Mouse (Mus musculus) fibroblast of lung, adult 2 months (primary cell): ENCODE measurements at regions not wholly inside any gene's neighbourhood (a gene's known extent, or its start where the extent isn't known, plus 50 kb on each side); places are given as distances from the start of the nearest gene placed in this dataset.
"Not testable (repeated sequence)": the region's sequence is repeated elsewhere in the genome, so short reads cannot be mapped to it uniquely, and the experiment has no call there.

ENCODE experiments used
- DNase-seq: peaks from one replicate; pipeline ENCODE4 v3.0.0-alpha.2; 2011; ENCODE audit warnings: low read depth

GRCm38 (mm10) chr10:108111398-108111797, 50.6 kb upstream of the Ppp1r12a start:
- DNase-seq = no peak

GRCm38 (mm10) chr10:108110891-108111290, 51.1 kb upstream of the Ppp1r12a start:
- DNase-seq = no peak

GRCm38 (mm10) chr10:108110197-108110596, 51.8 kb upstream of the Ppp1r12a start:
- no peak for DNase-seq

DNA sequence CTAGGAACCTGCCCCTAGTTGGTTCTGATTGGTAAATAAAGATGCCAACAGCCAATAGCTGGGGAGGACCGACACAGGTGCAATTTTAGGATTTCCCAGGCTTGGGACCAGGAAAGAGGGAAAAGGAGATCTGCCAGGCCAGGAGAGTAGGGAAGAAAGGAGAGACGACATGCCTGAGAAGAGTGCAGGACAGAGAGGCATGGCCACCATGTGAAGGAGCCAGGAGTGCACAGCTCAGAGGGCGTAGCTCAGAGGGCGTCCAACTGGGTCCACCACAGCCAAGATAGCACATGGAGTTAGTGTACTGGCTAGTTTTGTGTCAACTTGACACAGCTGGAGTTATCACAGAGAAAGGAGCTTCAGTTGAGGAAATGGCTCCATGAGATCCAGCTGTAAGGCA, 53.5 kb upstream of the Ppp1r12a start:
- DNase-seq = not testable (repeated sequence)

GRCm38 (mm10) chr10:108101521-108101920, 60.5 kb upstream of the Ppp1r12a start:
- DNase-seq = no peak

GRCm38 (mm10) chr10:108093043-108093442, 69.0 kb upstream of the Ppp1r12a start:
- DNase-seq = no peak

DNA sequence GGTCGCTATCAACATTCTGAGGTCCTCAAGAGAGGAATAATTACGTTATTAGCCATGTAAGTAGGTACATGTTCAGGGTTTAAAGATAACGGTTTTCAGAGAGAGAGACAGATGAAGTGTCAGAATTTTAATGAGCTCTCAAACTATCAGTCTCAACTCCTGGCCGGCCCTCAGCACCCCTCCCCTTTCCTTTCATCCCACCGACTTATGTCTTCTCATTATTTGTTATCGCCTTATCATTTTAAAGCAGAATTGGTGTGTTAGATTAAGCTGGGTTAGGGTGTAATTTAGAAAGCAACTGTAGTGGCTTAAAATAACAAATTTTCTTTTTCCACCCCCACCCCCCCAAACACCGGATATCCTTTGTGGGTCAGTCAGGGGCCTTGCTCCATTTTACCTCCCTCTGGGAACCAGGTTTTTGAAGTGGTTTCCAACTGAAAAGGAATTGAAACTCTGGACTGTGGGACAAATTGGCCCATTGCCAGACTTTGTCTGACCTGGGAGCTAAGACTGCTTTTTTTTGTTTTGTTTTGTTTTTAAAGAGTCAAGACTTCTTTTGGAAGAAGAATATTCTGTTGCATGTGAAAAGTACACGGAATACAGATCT, 72.5 kb upstream of the Ppp1r12a start:
- no peak for DNase-seq

GRCm38 (mm10) chr10:108088883-108089282, 73.1 kb upstream of the Ppp1r12a start:
- DNase-seq = no peak

- DNase-seq = no peak
These were observed 73.8 kb upstream of the Ppp1r12a start for GRCm38 (mm10) chr10:108088209-108088608.

GRCm38 (mm10) chr10:108083220-108083619, 78.8 kb upstream of the Ppp1r12a start:
- no peak for DNase-seq

- DNase-seq = no peak
These were observed 86.8 kb upstream of the Ppp1r12a start for GRCm38 (mm10) chr10:108075144-108075543.

GRCm38 (mm10) chr10:108073828-108074227, 88.2 kb upstream of the Ppp1r12a start:
- no peak for DNase-seq

GRCm38 (mm10) chr10:108072211-108072610, 89.8 kb upstream of the Ppp1r12a start:
- no peak for DNase-seq

DNA sequence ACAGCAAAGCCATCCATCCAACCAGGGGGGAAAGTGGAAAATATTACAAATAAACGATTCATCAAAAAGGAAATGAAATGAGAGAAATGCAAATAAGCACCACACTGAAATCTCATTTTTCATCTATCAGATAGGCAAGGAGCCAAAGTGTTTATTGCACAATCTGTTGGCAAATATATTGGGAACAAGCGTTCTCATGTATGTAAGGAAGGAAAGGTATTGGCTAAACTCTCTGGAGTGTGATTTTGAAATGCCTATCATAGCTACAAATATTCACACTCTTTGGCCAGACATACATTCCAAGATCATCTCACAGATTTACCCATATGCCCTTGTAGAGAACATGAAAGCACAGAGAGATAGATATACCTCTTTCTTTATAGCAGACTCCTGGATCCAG, 90.6 kb upstream of the Ppp1r12a start:
- no peak for DNase-seq

DNA sequence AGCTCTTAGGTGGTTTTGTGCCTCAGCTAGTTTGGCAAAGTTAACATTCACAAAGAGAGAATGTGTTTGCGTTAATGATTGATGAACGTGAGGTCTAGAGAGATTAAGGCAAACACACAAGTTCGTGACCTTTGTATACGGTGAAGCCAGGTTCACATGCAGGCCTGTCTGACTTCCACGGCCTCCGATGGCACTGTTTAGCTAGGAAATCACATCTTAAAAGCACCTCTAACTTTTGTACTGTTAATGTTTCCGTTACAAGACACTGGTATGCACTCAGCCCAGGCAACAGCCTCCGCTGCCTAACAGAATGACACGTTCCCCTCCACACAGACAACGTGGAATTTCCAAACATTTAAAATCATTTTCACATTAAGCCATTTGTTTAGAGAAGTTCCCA, 94.3 kb upstream of the Ppp1r12a start:
- DNase-seq = no peak

DNA sequence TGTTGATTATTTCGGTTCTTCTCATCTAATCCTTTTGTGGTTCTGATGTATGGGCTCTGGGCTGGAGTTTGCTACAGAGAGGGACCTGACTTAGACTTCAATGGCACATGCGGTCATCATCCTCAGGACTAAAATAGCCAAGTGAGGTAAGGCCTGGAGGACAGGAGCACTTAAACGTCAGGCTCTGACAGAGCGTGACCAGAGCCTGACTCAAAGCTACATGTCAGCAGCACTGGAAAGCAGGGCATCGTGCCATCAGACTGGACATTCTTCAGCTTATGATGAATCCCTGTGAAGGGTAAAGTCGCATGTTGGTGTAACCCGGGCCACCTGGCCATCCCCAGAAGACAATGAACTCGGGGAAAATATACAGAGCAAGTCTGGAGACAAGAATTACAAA, 95.8 kb upstream of the Ppp1r12a start:
- no peak for DNase-seq

- no peak for DNase-seq
These were observed 100.1 kb upstream of the Ppp1r12a start for GRCm38 (mm10) chr10:108061813-108062435.

DNA sequence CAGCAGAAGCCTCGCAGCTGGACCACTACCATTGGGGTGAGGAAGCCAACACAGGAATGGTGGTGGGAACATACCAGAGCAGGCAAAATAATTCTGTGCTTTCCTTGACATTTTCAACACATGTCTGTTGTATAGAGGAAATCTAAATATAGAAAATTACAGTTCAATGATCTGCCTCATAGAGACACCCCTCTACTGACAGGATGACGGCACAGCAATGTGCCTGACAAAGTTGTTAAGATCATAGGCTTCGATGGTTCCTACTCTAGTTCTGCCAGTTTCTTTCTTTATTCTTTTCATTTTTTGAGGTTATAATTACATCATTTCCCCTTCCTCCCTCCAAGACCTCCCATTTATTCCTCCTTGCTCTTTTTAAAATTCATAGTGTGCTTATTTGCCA, 101.4 kb upstream of the Ppp1r12a start:
- DNase-seq = no peak

DNA sequence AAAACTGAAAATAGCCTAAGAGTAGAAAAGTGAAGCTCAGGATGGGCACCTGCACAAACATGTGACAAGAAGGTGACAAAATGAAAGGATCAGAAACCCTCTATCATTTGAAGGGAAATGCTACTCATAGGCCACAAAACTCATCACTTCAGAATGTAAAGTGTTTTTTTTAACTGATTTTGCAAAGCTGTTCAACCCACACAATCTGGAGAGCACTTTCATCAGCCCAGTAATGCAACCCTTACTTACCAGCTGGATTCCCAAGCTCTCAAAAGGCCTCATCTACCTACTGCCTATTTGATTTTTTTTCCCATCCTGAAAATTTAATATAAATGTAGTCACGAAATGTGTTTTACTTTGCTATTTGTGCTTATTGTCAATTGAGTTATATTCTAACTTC, 110.4 kb upstream of the Ppp1r12a start:
- DNase-seq = no peak

DNA sequence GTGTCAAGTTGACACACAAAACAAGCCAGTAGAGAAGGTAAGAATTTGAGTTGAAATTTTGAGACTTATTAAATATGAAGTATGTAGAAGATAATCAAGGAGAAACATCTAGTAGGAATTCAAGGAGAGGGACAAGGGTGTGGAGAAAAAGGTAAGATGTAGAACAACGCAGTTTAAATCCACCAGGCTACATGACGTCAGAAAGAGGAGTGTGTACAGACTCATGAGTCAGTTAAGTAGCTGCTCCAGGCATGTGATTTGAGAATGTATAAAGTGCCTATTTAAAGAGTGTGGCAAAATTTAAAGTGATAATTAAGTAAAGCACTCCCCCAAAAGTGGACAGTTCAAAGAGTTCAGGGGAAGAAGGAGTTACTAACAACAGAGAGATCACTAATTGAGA, 113.6 kb upstream of the Ppp1r12a start:
- no peak for DNase-seq

GRCm38 (mm10) chr10:108043519-108043918, 118.5 kb upstream of the Ppp1r12a start:
- DNase-seq = peak; percentile 31

DNA sequence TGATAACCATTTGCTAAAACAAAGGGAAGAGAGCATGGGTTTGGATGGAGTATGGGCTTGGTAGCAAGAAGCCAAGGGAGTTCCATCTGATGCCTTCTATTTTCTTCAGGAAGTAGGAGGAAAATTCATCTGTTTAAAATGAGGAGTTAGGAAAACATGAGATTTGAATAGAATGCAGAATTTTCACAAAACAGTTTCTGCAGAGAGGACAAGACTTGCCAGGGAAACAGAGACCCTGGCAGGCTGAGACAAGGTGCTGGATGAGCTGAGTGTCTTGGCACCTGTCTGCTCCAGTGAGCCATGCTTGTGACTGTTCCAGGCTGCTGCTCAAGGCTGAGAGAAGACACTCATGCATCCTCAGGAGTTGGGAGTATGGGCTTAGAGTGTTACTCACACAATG, 122.0 kb upstream of the Ppp1r12a start:
- DNase-seq = no peak

GRCm38 (mm10) chr10:108036486-108037109, 124.7 kb upstream of the Otogl start:
- no peak for DNase-seq

DNA sequence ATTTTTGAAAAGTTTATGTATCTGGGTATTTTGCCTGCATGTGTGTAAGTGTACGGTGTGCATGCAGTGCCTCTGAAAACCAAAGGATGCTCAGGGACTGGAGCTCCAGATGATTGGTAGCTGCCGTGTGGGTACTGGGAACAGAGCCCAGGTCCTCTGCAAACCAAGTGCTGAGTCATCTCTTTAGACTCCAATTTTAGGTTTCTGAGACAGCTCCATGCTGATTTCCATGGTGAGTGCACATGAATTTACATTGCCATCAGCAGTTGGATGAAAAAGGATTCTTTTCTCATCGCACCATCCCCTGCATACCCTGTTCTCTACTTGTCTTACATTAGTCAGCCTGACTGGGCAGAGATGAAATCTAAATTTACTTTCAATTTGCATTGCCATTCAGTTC, 122.1 kb upstream of the Otogl start:
- no peak for DNase-seq
